Mouse (Mus musculus) 3T3-L1 (cell line): Measurements from ENCODE around the gene Lrrc2.

Experiments used
- DNase-seq: peaks from one replicate; pipeline ENCODE4 v3.0.0-alpha.2; 2015; ENCODE audit warnings: low read depth, low spot score

Lrrc2 gene

DNA sequence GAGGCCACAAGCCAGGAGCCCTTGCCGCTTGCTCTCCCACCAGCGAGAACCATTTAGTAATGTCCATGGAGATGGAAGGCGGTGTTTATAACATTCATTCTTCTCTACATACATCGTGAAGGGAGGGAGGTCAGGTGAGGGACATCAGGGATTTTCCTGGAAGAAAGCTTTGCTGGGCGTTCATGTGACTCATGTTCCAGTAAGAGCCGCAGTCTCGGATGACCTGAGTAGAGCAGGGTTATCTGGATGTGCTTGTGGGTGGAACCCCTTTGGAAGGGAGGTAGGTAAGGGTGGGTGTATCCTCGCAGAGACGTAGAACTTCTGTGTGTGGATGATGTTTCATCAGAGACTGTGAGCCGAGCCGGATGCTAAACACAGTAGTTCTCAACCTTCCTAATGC is at the start of gene Lrrc2:
Gene Lrrc2 (plus strand): TSS at position 149 of the 400 bp plus-strand sequence.
- peak; percentile 11 for DNase-seq

- no peak for DNase-seq
Measured at GRCm38 (mm10) chr9:110902271-110902670, 49.1 kb upstream of the Lrrc2 start.

GRCm38 (mm10) chr9:110907201-110907837 is 44.0 kb upstream of the Lrrc2 start:
- no peak for DNase-seq

DNA sequence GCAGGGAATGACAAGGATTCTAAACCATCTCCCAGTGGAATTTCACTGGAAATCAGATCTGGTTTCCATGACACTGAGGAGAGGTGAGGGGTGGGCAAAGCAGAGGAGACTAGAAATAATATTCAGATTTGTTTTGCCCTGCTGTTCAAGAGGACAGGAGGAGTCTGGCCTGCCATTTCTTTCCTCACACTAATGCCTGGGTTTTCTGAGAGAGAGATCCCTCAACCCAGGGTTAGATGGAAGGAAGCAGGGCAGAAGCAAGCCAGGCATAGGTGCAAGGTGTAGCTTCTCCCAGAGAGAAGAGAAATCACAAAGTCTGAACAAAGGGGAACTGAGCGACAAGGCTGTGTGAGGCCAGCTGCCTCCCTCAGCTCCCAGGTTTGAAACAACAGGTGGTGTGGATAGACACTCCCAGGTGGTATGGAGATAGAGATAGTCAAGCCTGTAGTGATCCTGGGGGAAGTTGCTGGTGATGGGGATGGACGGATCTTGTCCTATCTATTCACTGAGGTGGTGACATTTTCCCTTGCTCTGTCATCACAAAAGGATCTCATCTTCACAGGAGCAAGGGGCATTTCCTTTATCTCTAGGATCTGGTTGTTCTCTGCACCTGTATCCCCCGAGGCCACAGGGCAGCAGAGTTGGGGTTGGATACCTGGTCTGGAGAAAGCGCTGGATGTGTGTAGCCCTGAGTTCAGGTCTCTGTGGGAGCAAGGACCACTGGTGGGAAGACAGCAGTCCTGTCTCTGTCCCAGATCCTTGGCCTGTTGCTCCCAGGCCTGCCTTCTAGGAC is 43.3 kb upstream of the Lrrc2 start:
- DNase-seq = no peak

DNA sequence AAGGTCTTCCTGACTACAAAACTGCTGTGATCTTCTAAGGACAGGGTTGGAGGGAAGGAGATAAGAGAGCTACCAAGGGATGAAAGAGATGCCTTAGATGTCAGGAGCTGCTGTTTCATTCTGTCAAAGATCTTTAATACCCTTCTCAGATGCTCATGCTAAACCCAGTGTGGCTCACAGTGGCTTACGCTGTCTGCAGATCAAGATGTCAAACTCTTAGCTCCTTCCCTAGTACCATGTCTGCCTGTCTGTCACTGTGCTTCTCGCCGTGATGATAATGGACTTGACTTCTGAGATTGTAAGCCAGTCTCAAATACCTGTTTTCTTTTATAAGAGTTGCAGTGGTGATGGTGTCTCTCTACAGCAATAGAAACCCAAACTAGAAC is 42.7 kb upstream of the Lrrc2 start:
- no peak for DNase-seq

GRCm38 (mm10) chr9:110909371-110909967 is 41.9 kb upstream of the Lrrc2 start:
- DNase-seq = no peak

- DNase-seq = no peak
Measured at GRCm38 (mm10) chr9:110914631-110915236, 36.6 kb upstream of the Lrrc2 start.

GRCm38 (mm10) chr9:110915466-110915865 is 35.9 kb upstream of the Lrrc2 start:
- no peak for DNase-seq

DNA sequence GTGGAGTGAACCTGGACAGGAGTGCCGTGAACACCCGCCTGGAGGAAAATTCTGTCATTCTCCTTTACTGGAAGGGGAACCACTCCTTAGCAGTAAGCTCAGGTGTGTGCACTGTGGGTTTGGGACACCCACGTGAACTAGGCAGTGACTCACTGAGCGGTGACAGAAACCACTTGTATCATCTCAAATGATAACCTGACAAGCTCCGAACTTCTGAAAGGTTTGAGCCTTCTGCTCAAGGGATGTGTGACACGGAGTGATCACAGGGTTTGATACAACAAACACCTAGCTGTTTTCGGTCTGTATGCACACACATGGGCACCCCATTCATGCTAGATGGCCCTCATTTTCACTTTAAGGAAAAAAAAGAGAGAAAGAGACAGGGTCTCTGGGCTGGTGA is 34.6 kb upstream of the Lrrc2 start, which contains the start of gene Fam240a:
Gene Fam240a (minus strand): TSS at position 76 of the 400 bp plus-strand sequence.
- DNase-seq = no peak

DNA sequence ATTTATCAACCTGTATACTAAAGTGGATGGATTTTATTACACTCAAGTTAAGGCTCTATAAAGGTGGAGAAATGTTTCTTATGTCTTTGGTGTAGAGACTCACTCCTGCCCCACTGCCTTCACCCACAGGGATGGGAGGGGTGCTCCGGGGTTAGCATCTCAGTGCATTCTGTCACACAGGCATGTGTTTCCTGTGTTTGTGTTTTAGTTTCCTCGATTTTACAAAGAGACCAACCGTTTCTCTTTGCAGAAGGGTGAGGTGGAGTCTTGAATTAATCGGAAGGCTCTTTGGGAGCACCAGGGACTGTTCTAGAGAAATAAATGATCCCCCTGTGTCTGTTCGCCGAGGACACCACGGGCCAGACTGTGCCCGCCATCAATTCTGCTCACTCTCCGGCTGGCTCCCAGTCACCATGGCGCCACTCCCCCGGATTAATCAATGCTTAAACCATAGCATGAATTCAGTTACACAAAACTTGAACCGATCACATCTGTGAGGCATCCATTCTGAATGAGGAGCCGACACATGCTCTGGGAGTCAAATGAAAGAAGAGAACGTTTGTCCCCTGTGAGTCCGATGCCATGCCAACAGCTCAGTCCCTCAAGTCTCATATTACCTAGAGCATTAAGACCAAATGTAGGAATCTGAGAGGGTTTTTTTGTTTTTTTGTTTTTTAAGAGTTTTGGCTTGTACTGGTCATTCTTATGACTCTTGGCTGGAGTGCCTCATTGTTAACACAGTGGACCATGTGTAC is 30.5 kb upstream of the Lrrc2 start:
- DNase-seq = no peak

DNA sequence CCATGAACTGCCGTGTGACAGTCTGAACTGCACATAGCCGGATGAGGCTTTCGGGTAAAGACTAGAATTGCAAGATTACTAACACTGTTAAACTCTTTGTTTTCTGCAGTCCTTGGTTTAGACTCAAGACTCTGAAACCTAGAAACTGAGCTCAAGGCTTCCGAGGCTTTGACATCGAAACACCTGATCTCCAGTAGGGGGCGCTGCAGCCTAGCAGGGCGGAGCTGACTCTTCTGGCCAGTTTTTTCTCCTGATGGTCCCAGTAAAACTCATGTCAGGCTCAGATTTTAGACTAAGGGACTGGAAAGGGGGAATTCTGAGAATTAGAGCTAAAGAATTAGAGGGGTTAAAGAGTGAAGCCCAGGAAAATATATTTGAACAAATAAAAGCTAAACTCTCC is 28.6 kb upstream of the Lrrc2 start:
- DNase-seq = peak; percentile 70

- DNase-seq = peak; percentile 21
Measured at GRCm38 (mm10) chr9:110931573-110931972, 19.8 kb upstream of the Lrrc2 start.

GRCm38 (mm10) chr9:110933850-110934437 is 17.4 kb upstream of the Lrrc2 start:
- no peak for DNase-seq

- no peak for DNase-seq
Measured at GRCm38 (mm10) chr9:110935941-110936340, 15.4 kb upstream of the Lrrc2 start.

GRCm38 (mm10) chr9:110937506-110938490 is 13.5 kb upstream of the Lrrc2 start:
- DNase-seq = no peak

- DNase-seq = peak; percentile 49
Measured at GRCm38 (mm10) chr9:110944265-110944664, 7.1 kb upstream of the Lrrc2 start.

- DNase-seq = no peak
Measured at GRCm38 (mm10) chr9:110945343-110945742, 6.0 kb upstream of the Lrrc2 start.

DNA sequence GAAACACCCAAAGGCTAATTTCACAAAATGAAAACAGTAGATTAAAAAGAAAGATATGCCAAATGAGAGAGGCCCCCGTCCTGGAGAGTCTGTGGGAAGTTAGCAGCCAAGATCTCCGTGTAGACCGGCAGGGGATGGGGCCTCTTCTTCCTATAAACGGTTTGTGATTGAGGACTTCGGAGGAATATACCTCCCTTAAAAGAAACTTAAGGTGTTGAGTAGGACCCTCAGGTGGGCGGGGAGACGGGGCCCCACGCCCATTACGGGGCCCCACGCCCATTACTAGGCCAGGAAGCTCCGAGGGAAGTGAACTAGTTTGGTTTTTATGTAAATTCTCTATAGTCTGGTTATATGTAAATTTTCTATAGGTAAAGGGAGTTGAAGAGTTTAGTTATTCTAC is 5.4 kb upstream of the Lrrc2 start, which contains the start of gene Tdgf1:
Gene Tdgf1 (minus strand): TSS at position 233 of the 400 bp plus-strand sequence.
- no peak for DNase-seq

DNA sequence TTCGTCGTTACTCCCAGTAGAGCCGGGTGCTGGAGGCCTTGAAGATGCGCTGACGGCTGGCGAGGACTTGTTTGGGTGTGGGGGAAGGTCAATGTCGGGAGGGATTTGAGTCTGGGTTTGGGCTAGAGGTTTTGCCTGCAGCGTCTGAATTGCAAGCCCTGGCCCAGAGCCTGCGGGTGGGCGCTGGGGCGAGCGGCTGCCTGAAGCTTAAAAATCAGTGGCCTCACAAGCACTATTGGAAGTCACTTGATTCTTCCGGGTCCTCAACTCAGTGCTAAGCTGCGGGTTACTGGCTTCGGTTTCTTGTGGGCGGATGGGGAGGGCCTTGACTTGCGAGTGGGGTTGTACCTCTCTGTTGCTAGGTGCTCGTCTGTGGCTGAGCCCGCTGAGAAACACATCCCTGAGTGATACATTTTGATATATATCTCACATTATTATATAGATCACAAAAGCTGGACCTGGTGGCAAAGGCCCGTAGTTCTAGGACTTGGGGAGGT is 4.7 kb upstream of the Lrrc2 start:
- DNase-seq = no peak

- no peak for DNase-seq
Measured at GRCm38 (mm10) chr9:110947261-110947661, 4.1 kb upstream of the Lrrc2 start.
